In genomic region chr3:115689352-115689751, GRCm38 (mm10) we compare ENCODE assay signal across 9 mouse cellular contexts. TPM values are rescaled to one million over a fixed set of nuclear protein-coding genes. Genes with fewer than 3 reads are reported as not detected.
DNase-seq lines count a peak whose midpoint lies in the region; ATAC-seq and TF ChIP-seq lines count a peak whose summit lies in the region.
"Had no signal": no experiment of that assay in that cellular context is flagged by ENCODE, and none has a peak within 500 bp of the region (broad histone marks: within the 10 kb centered on the region; RNA-seq: fewer than 3 reads in every experiment).

No protein-coding gene starts in this region.

- no peaks in the 10 kb centered on the region for H3K36me3 ChIP-seq in heart, embryonic 16.5 days (ENCODE audit: control insufficient read depth, insufficient read depth)
- H3K36me3 ChIP-seq: embryonic facial prominence, embryonic 15.5 days had no signal

- no peak overlapping the region for H3K27ac ChIP-seq in layer of hippocampus, adult 2 months
- H3K27ac ChIP-seq in heart, embryonic 16.5 days (ENCODE audit: low read length) = peak overlapping the region; percentile 30
- H3K27ac ChIP-seq in left cerebral cortex, adult 2 months = no peak overlapping the region
- H3K27ac ChIP-seq: embryonic facial prominence, embryonic 15.5 days had no signal

- H3K4me2 ChIP-seq in heart, embryonic 16.5 days (ENCODE audit: low read depth, low read length) = no peak overlapping the region
- H3K4me2 ChIP-seq: embryonic facial prominence, embryonic 15.5 days had no signal

- ATAC-seq in heart, embryonic 16.5 days (replicated peaks; ENCODE audit: extremely low read depth, insufficient read depth, low FRiP score) = no peak; the same call in 1 of the 2 replicates
- peak; percentile 67 for ATAC-seq in megakaryocyte progenitor cell, adult 5-6 weeks (replicated peaks; ENCODE audit: poor library complexity)

- no peaks in the 10 kb centered on the region for H3K9me3 ChIP-seq in heart, embryonic 16.5 days (replicated peaks; ENCODE audit: control insufficient read depth, low read length)
- H3K9me3 ChIP-seq: embryonic facial prominence, embryonic 15.5 days had no signal

- TF ChIP-seq CTCF in layer of hippocampus, adult 2 months (conservative IDR thresholded peaks at IDR 0.05) = no peak
- TF ChIP-seq CTCF in left cerebral cortex, adult 2 months (IDR thresholded peaks at IDR 0.05) = no peak

- H3K4me3 ChIP-seq in layer of hippocampus, adult 2 months = no peak overlapping the region
- H3K4me3 ChIP-seq in heart, embryonic 16.5 days (ENCODE audit: low read length) = no peak overlapping the region
- H3K4me3 ChIP-seq in left cerebral cortex, adult 2 months = no peak overlapping the region
- H3K4me3 ChIP-seq: embryonic facial prominence, embryonic 15.5 days had no signal

- 0 out of 2 replicates have a peak, but pooled peaks cover 2% of the 10 kb centered on the region for H3K4me1 ChIP-seq in heart, embryonic 16.5 days (ENCODE audit: control insufficient read depth, insufficient read depth, low read length)
- H3K4me1 ChIP-seq: embryonic facial prominence, embryonic 15.5 days had no signal

- intact Hi-C loops in left cerebral cortex, adult 2 months (cut with DNase I) = no loop called here

- no peak overlapping the region for H3K9ac ChIP-seq in heart, embryonic 16.5 days (ENCODE audit: low read length)
- H3K9ac ChIP-seq: embryonic facial prominence, embryonic 15.5 days had no signal

- DNase-seq in layer of hippocampus, adult 11-12 months (ENCODE audit: low spot score) = peak; percentile 45
- no peak for DNase-seq in layer of hippocampus, adult 2 months (ENCODE audit: low spot score in 2 of 2)
- peak; percentile 73 for DNase-seq in T-cell, adult 2 months (ENCODE audit: low spot score)
- no peak for DNase-seq in left cerebral cortex, adult 2 months (ENCODE audit: extremely low spot score in 1 of 2, low spot score in 2 of 2)
- no peak for DNase-seq in thymus, postnatal 4 days
- DNase-seq in gastrocnemius, postnatal 10 days = no peak

- 49% methylated on average over 8 of the region's 8 CpGs for WGBS in heart, embryonic 16.5 days

- H3K27me3 ChIP-seq in heart, embryonic 16.5 days (ENCODE audit: control insufficient read depth, insufficient read depth, low read length) = no peaks in the 10 kb centered on the region
- H3K27me3 ChIP-seq: embryonic facial prominence, embryonic 15.5 days had no signal

RNA-seq across cellular contexts. Expression of gene S1pr1, which starts 25.5 kb away (rescaled TPM):
- total RNA-seq in layer of hippocampus, adult 2 months (2021) = 100 to 1,000 TPM in 1 of 2 experiments, 10 to 100 TPM in 1; 92.8 to 108 TPM
- 88.9 and 92.1 TPM in 2 replicates for polyA plus RNA-seq in heart, embryonic 16.5 days (2015; fragmentation: Nextera tagmentation; extraction: Ambion mirVana)
- total RNA-seq in megakaryocyte progenitor cell, adult 5-6 weeks (2015) = 0.98 and 2.7 TPM in 2 replicates
- total RNA-seq in megakaryocyte progenitor cell, adult 5-6 weeks (2017) = 0.17 and 1.3 TPM in 2 replicates
- total RNA-seq in left cerebral cortex, adult 2 months (2021) = 100 to 1,000 TPM in 1 of 2 experiments, 10 to 100 TPM in 1; 90.6 to 118 TPM
- 10 to 100 TPM; 23.5 to 29.2 TPM for total RNA-seq in gastrocnemius, postnatal 10 days (2021)

Comparison
In these comparisons a context has a peak if more than half of its experiments do, and no peak if none do; other contexts are left out.
1. DNase-seq: peak in layer of hippocampus, adult 11-12 months (single experiment) and T-cell, adult 2 months (single experiment); none in layer of hippocampus, adult 2 months (0 of 2), left cerebral cortex, adult 2 months (0 of 2), thymus, postnatal 4 days (single experiment) and gastrocnemius, postnatal 10 days (single experiment).
2. RNA of gene S1pr1, which starts 25.5 kb away (total RNA-seq): 90.6 to 118 TPM in left cerebral cortex, adult 2 months, 92.8 to 108 TPM in layer of hippocampus, adult 2 months and 23.5 to 29.2 TPM in gastrocnemius, postnatal 10 days; 0.17 to 2.7 TPM in megakaryocyte progenitor cell, adult 5-6 weeks; every median in the first group is over 4 times any median in the second.